Mouse (Mus musculus) monocyte, adult 2 months (primary cell): ENCODE data around the gene Fhl3.

Source experiments
- DNase-seq, 2 experiments: peaks; one replicate each; pipeline ENCODE4 v3.0.0; 2022; ENCODE audit warnings: low spot score in 2 of 2, low read depth in 1 of 2

Gene Fhl3

GRCm38 (mm10) chr4:124755526-124755925 is 55.0 kb downstream of the Fhl3 start:
- DNase-seq = no peak
